Mouse (Mus musculus) hindbrain, embryonic 14.5 days (tissue): ENCODE results near the gene Trim7. TPM values are rescaled to one million over a fixed set of nuclear protein-coding genes. Genes with fewer than 3 reads are reported as not detected.
"Not testable (repeated sequence)": the region's sequence is repeated elsewhere in the genome, so short reads cannot be mapped to it uniquely, and the experiment has no call there.

Experiments used
- ATAC-seq: fragments of 200-750 bp; cut with Nextera tagmentation; 2 replicates; pipeline ENCODE4 v1.8.0; 2017; ENCODE audit warnings: moderate number of reproducible peaks, mild to moderate bottlenecking, moderate TSS enrichment, moderate library complexity; ENCODE audit not compliant: low FRiP score
- DNase-seq: peaks from one replicate; pipeline ENCODE4 v3.0.0-alpha.2; 2015; ENCODE audit warnings: low spot score
- H3K27ac ChIP-seq: fragments of 300-500 bp; sonication (generic); 2 replicates; pipeline ENCODE4 v1.5.1; 2014; ENCODE audit warnings: mild to moderate bottlenecking, moderate library complexity
- H3K27me3 ChIP-seq: fragments of 300-500 bp; sonication (generic); 2 replicates; pipeline ENCODE4 v1.6.1; 2014; ENCODE audit warnings: mild to moderate bottlenecking, low read length, mixed read lengths; ENCODE audit not compliant: control insufficient read depth, insufficient read depth
- H3K36me3 ChIP-seq: fragments of 300-500 bp; sonication (generic); replicated peaks from 2 replicates; pipeline ENCODE4 v1.6.1; 2014; ENCODE audit not compliant: control insufficient read depth, insufficient read depth
- H3K4me1 ChIP-seq: fragments of 300-500 bp; sonication (generic); replicated peaks from 2 replicates; pipeline ENCODE4 v1.6.1; 2014; ENCODE audit warnings: antibody characterized with exemption, low read length, mixed read lengths; ENCODE audit not compliant: control insufficient read depth, insufficient read depth
- H3K4me2 ChIP-seq: fragments of 300-500 bp; sonication (generic); replicated peaks from 2 replicates; pipeline ENCODE4 v1.6.1; 2014; ENCODE audit warnings: mild to moderate bottlenecking, moderate library complexity
- H3K4me3 ChIP-seq: fragments of 300-500 bp; sonication (generic); replicated peaks from 2 replicates; pipeline ENCODE4 v1.5.1; 2014; ENCODE audit warnings: mild to moderate bottlenecking, low read length
- H3K9ac ChIP-seq: fragments of 300-500 bp; sonication (generic); 2 replicates; pipeline ENCODE4 v1.6.1; 2014
- H3K9me3 ChIP-seq: fragments of 300-500 bp; sonication (generic); 2 replicates; pipeline ENCODE4 v1.6.1; 2016; ENCODE audit warnings: low read length; ENCODE audit not compliant: control insufficient read depth
- whole genome bisulfite sequencing: fragments of 180-500 bp; shearing (Covaris S2); extraction: QIAGEN DNeasy Blood & Tissue Kit; methylation state at CpG from one replicate; pipeline ENCODE4 v1.1.7; 2014; 5-methylcytosine and 5-hydroxymethylcytosine counted together
- polyA plus RNA-seq: library from polyadenylated mRNA; unstranded; fragments of >200 nt; fragmentation: Nextera tagmentation; extraction: Ambion mirVana; gene quantifications from 2 replicates; pipeline ENCODE4 v1.2.1, GENCODE M21; 2014

Gene Trim7
- polyA plus RNA-seq, 1 experiment from 2014 or later: 2.5 TPM

DNA sequence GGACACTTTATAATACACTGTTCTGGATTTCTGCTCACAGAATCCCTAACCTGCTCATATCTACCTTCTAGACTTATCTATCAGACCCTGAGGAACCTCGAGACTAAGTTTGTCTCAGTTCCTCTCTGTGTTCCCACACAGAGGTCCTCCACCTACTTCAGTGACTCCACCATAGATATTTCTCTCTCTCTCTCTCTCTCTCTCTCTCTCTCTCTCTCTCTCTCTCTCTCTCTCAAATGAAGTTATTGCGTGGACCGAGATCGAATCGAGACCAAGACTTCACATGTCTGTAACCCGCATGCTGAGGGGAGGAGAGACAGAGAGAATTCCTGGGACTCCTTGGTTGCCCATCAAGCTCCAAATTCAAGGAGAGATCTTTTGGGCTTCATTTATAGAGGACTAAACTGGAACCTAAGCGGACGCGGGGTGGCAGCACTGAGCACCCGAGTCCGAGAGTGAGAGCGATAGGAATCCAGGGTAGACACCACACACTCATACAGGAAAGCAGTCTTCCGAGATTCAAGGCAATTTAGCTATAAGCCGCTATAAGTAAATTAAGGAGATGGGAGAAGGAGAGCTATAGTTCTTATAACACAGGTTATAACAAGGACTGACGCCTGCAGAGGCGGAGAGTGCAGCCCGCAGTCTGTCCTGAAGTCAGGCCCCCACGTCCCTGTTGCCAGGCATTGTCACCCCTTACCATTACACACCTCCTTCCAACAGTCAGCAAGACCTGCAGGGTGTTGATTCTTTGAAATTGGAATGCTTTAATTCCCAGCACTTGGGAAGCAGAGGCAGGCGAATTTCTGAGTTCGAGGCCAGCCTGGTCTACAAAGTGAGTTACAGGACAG lies 35.7 kb upstream of the Trim7 start:
- H3K9ac ChIP-seq: no peak overlapping the region
- no peak overlapping the region; the same call in 1 of the 2 replicates for H3K4me3 ChIP-seq
- peak; percentile 63; the same call in 1 of the 2 replicates for ATAC-seq

DNA sequence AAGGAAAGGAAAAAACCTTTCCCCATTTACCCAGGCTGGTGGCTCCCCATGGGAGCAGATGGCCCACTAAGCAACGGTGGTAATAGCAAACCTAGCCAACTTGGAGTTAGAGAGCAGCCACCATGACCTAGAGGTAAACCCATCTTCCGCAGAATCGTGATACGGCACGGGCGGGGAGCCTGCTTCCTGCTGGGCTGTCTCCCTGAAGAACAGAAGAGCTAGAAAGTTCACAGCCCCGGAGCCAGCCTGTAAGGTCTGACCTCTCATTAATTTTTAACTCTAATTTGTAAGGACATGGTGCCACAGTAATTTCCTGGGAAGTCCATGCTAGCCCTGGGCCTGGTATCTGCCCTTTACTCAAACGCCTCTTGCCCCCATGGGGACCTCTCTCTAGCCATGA lies 35.0 kb upstream of the Trim7 start:
- Histone ChIP-seq H3K36me3 (no peaks in the 10 kb centered on the region), H3K9me3 (no peaks in the 10 kb centered on the region), H3K4me1 (no peaks in the 10 kb centered on the region), H3K4me2 (no peak overlapping the region), H3K9ac (no peak overlapping the region), H3K27ac (no peak overlapping the region), H3K4me3 (no peak overlapping the region), H3K27me3 (no peaks in the 10 kb centered on the region)
- no peak for DNase-seq
- no peak for ATAC-seq
- 48% methylated on average over 8 of the region's 8 CpGs for WGBS

More for the DNA sequence above, 35.7 kb upstream of the Trim7 start:
- DNase-seq: peak; percentile 89
- Histone ChIP-seq H3K4me1 (no peaks in the 10 kb centered on the region), H3K27ac (no peak overlapping the region), H3K27me3 (no peaks in the 10 kb centered on the region), H3K9me3 (no peaks in the 10 kb centered on the region), H3K4me2 (peak overlapping the region; percentile 45), H3K36me3 (no peaks in the 10 kb centered on the region)
- 17% methylated on average over 20 of the region's 20 CpGs for WGBS

DNA sequence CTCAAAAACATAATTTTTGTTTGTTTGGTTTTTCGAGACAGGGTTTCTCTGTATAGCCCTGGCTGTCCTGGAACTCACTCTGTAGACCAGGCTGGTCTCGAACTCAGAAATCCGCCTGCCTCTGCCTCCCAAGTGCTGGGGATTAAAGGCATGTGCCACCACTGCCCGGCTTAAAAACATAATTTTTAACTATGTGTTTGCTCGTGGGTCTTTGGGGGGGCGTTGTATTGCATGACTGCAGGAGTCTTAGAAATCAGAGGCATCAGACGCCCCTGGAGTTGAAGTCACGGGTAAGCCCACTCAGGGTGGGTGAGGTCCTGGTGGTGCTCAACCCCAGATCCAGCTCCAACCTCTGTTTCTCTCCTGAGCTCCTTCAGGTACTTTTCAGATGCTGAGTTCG lies 34.0 kb upstream of the Trim7 start:
- not testable (repeated sequence) for H3K27me3 ChIP-seq, H3K4me2 ChIP-seq, ATAC-seq, H3K27ac ChIP-seq, H3K9me3 ChIP-seq, H3K9ac ChIP-seq, H3K4me1 ChIP-seq, DNase-seq, H3K36me3 ChIP-seq, H3K4me3 ChIP-seq
- 89% methylated on average over 9 of the region's 9 CpGs for WGBS

DNA sequence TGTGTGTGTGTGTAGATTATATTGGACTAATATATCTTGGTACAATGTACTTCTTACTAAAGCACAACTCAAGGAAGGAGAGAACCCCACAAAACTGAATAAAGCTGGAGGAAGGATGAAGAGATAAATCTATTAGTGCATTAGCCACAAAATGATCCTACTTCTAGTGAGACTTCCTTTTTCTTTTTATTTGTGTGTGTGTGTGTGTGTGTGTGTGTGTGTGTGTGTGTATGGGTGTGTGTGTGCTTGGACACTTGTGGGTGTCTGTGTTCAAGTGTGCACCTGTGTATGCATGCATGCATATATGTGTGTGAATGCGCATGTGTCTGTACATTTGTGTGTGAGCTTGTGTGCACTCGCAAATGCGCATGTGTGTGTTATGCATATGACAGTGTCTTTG lies 32.8 kb upstream of the Trim7 start:
- Histone ChIP-seq H3K4me2 (no peak overlapping the region), H3K9ac (no peak overlapping the region), H3K9me3 (no peaks in the 10 kb centered on the region), H3K4me1 (peaks cover 5% of the 10 kb centered on the region; the same call in 1 of the 2 replicates), H3K36me3 (no peaks in the 10 kb centered on the region), H3K27me3 (no peaks in the 10 kb centered on the region), H3K4me3 (no peak overlapping the region), H3K27ac (no peak overlapping the region)
- WGBS: 95% methylated on average over 3 of the region's 3 CpGs
- ATAC-seq (no peak), DNase-seq (no peak)

DNA sequence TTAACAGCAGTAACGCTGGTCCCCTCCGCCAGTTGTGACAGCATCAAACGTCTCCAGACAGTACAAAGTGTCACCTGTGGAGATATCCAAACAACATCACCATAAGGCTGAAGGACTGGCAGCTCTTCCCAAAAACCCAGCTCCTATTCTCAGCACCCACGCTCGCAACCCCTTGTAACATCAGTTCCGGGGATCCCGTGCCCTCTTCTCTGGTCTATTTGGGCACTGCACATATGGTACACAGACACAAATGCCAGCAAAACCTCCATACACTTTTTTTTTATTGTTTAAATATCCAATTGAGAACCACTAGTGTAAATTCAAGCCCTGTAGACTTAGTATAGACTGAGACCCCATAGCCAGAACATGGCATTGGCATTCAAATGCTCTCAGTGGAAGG lies 30.7 kb upstream of the Trim7 start:
- Histone ChIP-seq H3K4me3 (no peak overlapping the region), H3K27me3 (no peaks in the 10 kb centered on the region), H3K9ac (no peak overlapping the region), H3K36me3 (no peaks in the 10 kb centered on the region), H3K4me1 (peaks cover 15% of the 10 kb centered on the region; the same call in 1 of the 2 replicates), H3K4me2 (no peak overlapping the region), H3K9me3 (no peaks in the 10 kb centered on the region), H3K27ac (no peak overlapping the region)
- 89% methylated on average over 7 of the region's 7 CpGs for WGBS
- no peak for DNase-seq
- no peak for ATAC-seq

DNA sequence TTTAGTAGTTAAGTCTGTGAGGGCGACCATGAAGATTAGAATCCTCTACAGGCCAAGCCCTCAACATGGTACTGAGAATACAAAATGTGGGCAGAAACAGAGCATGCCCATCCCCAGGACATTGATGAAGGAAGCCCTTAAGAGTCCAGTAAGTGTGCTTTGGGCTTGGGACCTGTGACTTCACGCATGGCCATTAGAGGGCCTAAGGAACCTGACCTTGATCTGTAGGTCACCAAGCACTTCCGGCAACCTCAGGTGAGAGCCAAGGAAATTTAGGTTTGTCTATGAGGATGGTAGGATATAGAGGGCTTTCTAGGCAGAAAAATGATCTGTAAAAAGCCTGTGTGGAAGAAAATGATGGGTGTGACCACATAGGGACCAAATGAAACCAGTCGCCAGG lies 29.6 kb upstream of the Trim7 start:
- Histone ChIP-seq H3K27ac (no peak overlapping the region), H3K27me3 (no peaks in the 10 kb centered on the region), H3K9ac (no peak overlapping the region), H3K4me3 (no peak overlapping the region), H3K9me3 (no peaks in the 10 kb centered on the region), H3K36me3 (peaks cover 1% of the 10 kb centered on the region; the same call in 1 of the 2 replicates), H3K4me1 (peaks cover 20% of the 10 kb centered on the region), H3K4me2 (no peak overlapping the region)
- no peak for ATAC-seq
- WGBS: 90% methylated on average over 4 of the region's 4 CpGs
- DNase-seq: no peak

DNA sequence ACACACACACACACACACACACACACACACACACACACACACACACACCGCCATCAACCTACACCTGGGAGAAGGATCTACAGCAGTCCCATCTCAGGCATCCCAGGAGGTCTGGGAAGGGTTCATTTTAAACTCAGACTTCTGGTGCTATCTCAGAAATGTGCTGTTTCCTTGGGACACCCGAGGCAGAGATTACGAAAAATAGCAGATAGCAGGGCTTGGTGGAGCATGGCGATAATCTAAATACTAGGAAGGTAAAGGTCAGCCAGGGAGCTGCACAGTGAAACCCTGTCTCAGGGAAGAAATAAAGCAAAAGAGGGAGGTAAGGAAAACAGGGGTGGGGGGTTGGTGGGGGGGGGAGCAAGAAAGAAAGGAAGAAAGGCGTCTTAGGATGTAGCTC lies 28.7 kb upstream of the Trim7 start:
- Histone ChIP-seq H3K27ac (no peak overlapping the region), H3K36me3 (peaks cover 11% of the 10 kb centered on the region), H3K9ac (no peak overlapping the region), H3K4me2 (no peak overlapping the region), H3K4me3 (no peak overlapping the region), H3K9me3 (no peaks in the 10 kb centered on the region), H3K27me3 (no peaks in the 10 kb centered on the region), H3K4me1 (peaks cover 30% of the 10 kb centered on the region)
- DNase-seq: no peak
- no peak for ATAC-seq
- 94% methylated on average over 4 of the region's 5 CpGs for WGBS

DNA sequence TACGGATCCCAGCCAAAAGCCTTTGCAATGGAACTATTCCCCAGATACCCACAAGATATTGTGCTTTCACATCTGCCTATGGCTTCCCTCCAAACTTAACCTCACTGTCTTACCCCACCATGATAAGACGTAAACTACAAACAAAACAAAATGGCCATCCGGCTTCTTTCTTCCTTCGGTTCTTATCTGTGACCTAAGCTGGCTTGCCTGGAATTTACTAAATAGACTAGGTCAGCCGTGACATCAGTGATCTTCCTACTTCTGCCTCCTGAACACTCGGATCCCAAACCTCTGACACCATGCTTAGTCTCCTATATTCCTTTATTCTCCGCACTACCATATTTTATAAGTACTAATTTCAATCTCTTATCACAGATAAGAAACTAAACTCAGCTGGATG lies 27.6 kb upstream of the Trim7 start:
- H3K9me3 ChIP-seq: no peaks in the 10 kb centered on the region
- peaks cover 22% of the 10 kb centered on the region for H3K36me3 ChIP-seq
- 84% methylated on average over 7 of the region's 7 CpGs for WGBS
- H3K4me3 ChIP-seq: no peak overlapping the region
- ATAC-seq (no peak), DNase-seq (no peak)
- peaks cover 33% of the 10 kb centered on the region for H3K4me1 ChIP-seq
- peak overlapping the region; percentile 84 for H3K9ac ChIP-seq
- no peaks in the 10 kb centered on the region for H3K27me3 ChIP-seq
- no peak overlapping the region for H3K27ac ChIP-seq
- H3K4me2 ChIP-seq: peak overlapping the region; percentile 81

DNA sequence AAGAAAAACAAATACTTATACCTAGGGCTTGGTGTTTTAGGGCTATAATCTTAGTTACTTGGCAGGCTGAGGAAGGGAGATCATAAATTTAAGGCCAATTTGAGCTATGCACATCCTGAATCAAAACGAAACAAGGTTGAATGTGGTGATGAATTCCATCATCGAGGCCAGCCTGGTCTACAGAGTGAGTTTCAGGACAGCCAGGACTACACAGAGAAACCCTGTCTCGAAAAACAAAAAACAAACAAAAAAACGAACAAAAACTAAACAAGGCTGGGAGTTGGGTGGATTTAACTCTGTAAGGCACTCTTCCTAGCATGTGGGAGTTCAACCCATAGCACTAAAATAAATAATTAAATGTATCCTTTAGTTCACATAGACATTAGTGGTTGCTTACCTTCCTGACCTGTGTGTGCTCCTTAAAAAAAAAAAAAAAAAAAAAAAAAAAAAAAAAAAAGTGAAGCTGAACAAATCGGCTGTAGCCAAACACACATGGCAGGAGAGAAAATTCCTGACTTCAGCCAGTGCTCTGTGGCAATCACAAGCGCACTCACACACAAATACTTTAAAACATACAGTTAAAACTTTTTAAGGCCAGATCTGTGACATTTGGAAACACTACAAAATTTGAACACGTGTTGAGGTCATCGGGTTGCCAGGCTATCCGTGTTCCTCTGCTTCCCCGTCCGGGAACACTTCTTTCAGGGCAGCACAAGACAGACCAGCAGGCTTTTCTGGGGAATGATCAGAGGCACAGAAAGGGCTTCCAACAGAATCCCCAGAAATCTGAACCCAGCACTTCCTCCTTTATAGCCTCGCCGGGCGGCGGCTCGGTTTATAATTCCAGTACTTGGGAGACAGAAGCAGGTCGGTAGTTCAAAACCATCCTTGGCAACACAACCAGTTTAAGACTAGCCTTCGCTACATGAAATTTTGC lies 26.7 kb upstream of the Trim7 start:
- peak overlapping the region; percentile 94 for H3K27ac ChIP-seq
- peak overlapping the region; percentile 84 for H3K9ac ChIP-seq
- peaks cover 31% of the 10 kb centered on the region for H3K36me3 ChIP-seq
- H3K4me1 ChIP-seq: peaks cover 33% of the 10 kb centered on the region
- DNase-seq: no peak
- peak overlapping the region; percentile 59 for H3K4me3 ChIP-seq
- peak; percentile 15 for ATAC-seq
- no peaks in the 10 kb centered on the region for H3K9me3 ChIP-seq
- H3K27me3 ChIP-seq: no peaks in the 10 kb centered on the region
- peak overlapping the region; percentile 81 for H3K4me2 ChIP-seq
- WGBS: 11% methylated on average over 18 of the region's 18 CpGs
